Mouse (Mus musculus): ENCODE data around the gene Nelfe.
"Not testable (repeated sequence)": the region's sequence is repeated elsewhere in the genome, so short reads cannot be mapped to it uniquely, and the experiment has no call there.

The Nelfe gene

GRCm38 (mm10) chr17:34894801-34895530 lies 44.8 kb downstream of the Nelfe start:
- DNase-seq: peak; percentile 64 to 65

GRCm38 (mm10) chr17:34895724-34896123 lies 45.5 kb downstream of the Nelfe start:
- no peak for DNase-seq

GRCm38 (mm10) chr17:34896366-34896765 lies 46.2 kb downstream of the Nelfe start:
- DNase-seq: no peak

GRCm38 (mm10) chr17:34897373-34898159 lies 47.4 kb downstream of the Nelfe start:
- peak; percentile 48 to 53 for DNase-seq

- peak; percentile 82 to 87 for DNase-seq
Measured at GRCm38 (mm10) chr17:34898160-34898586, 48.0 kb downstream of the Nelfe start, which contains the start of the genes C2 and Ehmt2. Gene C2, minus strand, starts transcription at chr17:34898265. Gene Ehmt2, plus strand, starts transcription at chr17:34898469.

GRCm38 (mm10) chr17:34898706-34899052 lies 48.5 kb downstream of the Nelfe start:
- peak in 1 of 2 experiments; percentile 51 for DNase-seq

- peak; percentile 58 for DNase-seq
Measured at GRCm38 (mm10) chr17:34899053-34899889, 49.1 kb downstream of the Nelfe start.

GRCm38 (mm10) chr17:34899890-34900243 lies 49.7 kb downstream of the Nelfe start:
- DNase-seq: no peak

- DNase-seq: not testable (repeated sequence)
Measured at GRCm38 (mm10) chr17:34900826-34901225, 50.6 kb downstream of the Nelfe start.

GRCm38 (mm10) chr17:34901948-34902347 lies 51.8 kb downstream of the Nelfe start:
- not testable (repeated sequence) for DNase-seq

- DNase-seq: no peak
Measured at GRCm38 (mm10) chr17:34902895-34903294, 52.7 kb downstream of the Nelfe start.

Data from cerebellum, postnatal 14 days (tissue).